Mouse (Mus musculus) right cerebral cortex, postnatal 4 days (tissue): ENCODE measurements around the gene Spin1.
"Not testable (repeated sequence)": the region's sequence is repeated elsewhere in the genome, so short reads cannot be mapped to it uniquely, and the experiment has no call there.

Experiments
- DNase-seq: peaks from one replicate; pipeline ENCODE4 v3.0.0-alpha.2; 2022

Spin1 gene

DNA sequence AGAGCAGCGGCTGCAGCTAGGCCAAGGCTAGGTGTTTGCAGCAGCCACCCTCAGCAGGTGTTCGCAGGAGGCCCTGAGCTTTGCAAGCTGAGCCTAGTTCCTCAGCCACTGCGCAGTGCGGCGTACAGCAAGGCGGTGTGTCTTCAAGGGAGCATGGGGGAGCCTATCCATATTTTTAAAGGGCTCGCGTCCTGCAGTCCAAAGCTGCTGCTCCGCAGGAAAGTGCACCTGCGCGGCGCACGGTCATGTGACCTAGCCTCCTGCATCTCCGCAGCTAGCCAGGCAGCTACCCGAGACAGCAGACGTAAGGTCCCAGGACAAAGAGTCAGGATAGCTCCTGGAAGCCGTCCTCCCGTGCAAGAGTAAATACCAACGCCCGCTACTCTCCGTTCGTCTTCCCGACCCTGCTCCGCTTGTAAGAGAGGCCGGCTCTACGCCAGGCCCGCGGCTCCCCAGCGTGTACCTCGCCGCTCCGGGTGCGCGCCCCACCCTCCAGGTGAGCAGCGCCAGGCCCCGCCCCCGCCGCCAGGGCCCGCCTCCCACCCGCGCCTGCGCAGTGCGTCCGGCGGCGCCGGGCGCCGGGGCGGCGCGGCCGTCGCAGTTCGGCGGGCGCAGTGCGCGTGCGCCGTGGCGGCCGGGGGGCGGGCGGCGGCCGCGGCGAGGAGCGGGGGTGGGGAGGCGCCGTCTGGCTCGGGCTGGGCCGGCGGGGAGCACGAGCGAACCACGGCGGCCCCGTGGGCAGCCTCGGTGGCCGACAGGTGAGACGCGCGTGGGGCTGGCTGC is at the start of gene Spin1:
Gene Spin1 (plus strand): TSS at position 648 of the 783 bp plus-strand sequence.
- DNase-seq: peak; percentile 86

DNA sequence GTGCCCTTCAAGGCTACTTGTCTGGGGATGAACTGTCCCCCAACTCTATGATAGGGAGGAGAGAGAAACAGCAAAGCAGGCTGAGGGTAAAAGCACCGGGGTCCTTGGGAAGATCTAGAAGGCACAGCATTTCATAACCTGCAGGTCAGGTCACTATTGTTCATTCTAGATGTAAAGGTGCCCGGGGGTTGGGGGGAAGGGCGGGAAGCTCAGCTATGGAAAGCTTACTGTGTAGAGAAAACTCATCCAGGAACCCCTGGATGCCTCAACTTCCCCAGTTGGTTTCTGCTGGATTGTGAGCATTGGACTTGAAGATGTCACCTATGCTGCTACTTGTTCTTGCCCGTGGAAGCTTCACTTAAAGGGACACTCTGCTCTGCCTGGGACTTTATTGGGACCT is 49.7 kb upstream of the Spin1 start:
- DNase-seq: no peak

DNA sequence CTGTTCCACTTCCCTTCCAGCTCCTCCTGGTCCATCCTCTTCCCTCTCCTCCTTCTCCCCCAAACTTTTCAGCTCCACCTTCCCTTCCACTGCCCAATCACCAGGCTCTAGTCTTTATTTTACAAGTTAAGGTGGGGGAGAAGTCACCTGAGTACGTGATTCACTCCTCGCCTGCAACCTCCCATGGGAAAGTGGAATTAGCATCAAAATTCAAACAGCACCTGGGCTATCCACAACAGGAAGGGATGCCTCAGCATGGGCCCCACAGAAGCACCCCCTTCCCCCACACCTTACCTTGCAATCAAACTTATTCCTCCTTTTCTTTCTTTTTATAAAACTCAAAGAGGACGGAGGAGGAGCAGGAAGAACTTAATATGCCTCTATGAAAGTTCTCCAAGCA is 48.3 kb upstream of the Spin1 start:
- no peak for DNase-seq

GRCm38 (mm10) chr13:51063024-51063423 is 37.7 kb upstream of the Spin1 start:
- no peak for DNase-seq

GRCm38 (mm10) chr13:51063721-51064120 is 37.0 kb upstream of the Spin1 start:
- DNase-seq: no peak

- no peak for DNase-seq
These were observed 36.3 kb upstream of the Spin1 start for GRCm38 (mm10) chr13:51064429-51064828.

DNA sequence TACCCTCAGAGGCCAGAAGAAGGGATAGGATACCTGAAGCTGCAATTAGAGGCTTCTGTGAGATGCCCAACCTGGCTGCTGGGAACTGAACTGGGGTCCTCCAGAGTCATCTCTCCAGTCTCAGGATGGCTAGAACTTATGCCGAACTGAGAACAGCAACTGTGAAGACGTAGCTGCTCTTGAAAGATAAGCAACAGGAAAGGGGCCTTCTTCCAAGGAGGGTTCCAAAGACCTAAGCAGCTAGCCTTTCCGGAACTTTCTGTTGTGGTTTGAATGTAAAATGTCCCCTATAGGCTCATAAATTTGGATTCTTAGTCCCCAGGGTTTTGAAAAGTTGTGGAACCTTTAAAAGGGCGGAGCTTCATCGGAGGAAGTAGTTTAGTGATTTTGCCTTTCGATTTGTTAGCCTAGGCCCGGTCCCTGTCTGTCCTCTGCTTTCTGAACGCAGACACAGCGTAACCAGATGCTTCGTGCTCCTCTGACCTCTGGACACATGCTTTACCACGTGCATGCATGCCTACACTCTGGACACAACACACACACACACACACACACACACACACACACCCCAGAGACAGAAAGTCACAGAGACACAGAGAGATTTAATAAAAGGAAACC is 29.5 kb upstream of the Spin1 start:
- DNase-seq: no peak

DNA sequence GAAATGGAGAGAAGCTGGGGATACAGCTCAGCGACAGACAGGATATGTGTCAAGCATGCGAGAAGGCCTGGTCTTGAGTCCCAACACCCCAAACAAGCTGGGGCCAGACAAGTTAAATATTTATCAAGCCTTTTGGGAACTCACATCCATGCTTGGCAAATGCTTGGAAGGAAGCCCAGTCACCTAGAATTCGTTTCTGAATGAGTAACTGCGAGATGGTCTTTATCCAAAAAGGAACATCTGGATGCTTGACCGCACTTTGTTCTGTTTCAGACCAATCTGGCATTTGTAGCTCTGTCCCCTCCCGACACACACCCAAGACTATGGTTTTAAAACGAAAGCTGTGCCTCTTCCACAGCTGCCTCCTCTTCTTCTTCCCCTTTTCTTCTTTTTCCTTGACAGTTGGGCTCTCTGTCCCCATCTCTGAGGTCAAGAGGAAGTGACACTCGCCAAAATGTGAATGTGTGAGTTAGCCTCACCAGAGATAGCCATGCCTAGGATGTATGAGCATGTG is 28.9 kb upstream of the Spin1 start:
- DNase-seq: no peak

GRCm38 (mm10) chr13:51072917-51073843 is 27.5 kb upstream of the Spin1 start:
- no peak for DNase-seq

- DNase-seq: no peak
These were observed 26.5 kb upstream of the Spin1 start for GRCm38 (mm10) chr13:51074081-51074680.

GRCm38 (mm10) chr13:51076191-51076590 is 24.5 kb upstream of the Spin1 start:
- DNase-seq: not testable (repeated sequence)

GRCm38 (mm10) chr13:51078586-51078985 is 22.1 kb upstream of the Spin1 start:
- DNase-seq: not testable (repeated sequence)

DNA sequence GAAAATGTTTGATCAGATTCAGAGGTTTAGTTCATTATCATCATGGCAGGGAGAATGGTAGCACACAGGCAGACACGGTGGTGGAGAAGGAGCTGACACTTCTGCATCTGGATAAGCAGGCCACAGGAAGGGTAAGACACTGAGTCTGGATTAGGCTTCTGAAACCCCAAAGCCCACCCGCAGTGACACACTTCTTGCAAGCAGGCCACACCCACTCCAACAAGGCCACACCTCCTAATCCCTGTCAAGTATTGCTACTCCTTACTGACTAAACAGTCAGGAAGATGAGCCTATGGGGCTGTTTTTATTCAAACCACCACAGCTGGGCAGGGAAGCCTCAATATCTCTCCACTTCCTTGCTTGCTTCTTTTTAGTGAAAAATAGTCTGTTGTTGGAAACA is 19.9 kb upstream of the Spin1 start:
- no peak for DNase-seq

DNA sequence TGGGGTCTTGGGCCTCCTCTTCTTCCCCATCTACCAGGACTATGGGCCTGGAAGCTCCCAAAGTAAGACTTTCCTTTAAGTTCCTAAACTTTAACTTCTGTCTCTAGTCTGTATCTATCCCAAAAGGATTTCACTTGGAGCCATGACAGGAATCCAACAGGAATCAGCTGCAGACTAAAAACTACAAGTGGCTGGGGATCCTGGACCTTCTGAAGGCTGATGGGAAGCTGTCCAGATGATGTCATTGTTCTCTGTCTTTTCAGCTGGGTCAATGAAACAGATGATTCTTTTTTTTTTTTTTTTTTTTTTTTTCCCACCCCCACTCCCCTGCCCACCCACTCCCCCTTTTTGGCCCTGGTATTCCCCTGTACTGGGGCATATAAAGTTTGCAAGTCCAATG is 16.4 kb upstream of the Spin1 start:
- DNase-seq: no peak

- DNase-seq: no peak
These were observed 14.7 kb upstream of the Spin1 start for GRCm38 (mm10) chr13:51085941-51086340.

- no peak for DNase-seq
These were observed 13.4 kb upstream of the Spin1 start for GRCm38 (mm10) chr13:51087253-51087652.

DNA sequence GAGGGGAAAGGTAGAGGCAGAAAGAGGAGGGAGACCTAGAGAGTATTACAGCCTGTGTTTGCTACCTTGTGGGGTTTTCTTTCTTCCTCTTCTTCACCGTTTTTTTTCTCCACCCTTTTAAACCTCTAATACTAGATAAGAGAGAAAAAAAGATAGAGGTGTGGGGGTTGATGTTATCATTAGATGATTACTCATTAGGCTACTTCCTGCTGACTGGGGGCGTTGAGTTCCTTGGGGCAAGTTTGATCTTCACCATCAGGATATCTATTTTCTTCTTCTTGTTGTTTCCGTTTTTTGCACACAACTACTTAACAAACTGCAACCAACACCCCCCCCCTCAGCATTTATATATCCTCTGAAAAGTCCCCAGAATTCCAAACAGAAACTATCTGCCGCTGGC is 12.5 kb upstream of the Spin1 start:
- no peak for DNase-seq

- no peak for DNase-seq
These were observed 11.6 kb upstream of the Spin1 start for GRCm38 (mm10) chr13:51089058-51089457.

DNA sequence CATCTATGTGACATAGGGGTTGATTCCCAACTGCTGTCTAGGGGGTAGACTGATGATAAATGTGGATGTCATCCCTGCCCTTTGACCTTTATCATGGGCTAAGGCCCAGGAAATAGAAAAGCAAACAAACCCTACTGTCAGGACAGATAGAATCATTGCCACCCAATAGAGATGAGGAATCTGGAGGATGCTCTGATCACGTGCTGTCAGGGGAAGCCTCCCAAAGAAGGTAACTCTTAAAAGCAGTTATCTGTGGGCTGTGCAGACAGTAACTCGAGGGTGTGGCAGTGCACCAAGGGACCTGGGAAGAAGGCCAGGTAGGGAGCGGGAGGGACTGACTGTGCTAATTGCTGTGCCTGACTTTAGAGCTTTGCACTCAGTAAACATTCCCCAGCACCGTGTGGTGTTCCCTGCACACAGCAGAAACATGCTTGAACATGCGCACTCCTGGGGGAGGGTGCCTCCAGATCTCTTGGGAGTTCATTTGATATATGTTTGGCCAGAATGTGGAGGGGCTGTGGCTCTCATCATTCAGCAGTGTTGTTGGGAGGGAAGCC is 10.5 kb upstream of the Spin1 start:
- DNase-seq: no peak

DNA sequence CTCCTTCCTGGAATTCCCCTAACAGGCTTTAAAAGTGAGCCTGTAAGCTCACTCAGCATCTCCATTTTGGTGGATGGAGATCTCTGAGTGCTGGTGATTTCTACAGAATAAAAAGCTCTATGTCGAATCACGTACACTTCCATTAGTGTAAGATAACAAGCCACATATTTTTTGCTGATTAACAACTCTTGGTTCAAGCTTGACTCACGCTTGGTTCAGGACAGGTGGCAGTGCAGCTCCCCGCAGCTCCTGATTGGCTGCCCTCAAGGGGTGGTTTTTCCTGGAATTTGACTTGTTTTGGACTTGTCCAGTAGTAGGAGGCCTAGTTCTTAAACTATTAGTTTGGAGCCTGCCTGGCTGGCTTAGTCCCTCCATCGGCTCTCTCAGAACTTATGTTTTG is 7.2 kb upstream of the Spin1 start:
- no peak for DNase-seq

DNA sequence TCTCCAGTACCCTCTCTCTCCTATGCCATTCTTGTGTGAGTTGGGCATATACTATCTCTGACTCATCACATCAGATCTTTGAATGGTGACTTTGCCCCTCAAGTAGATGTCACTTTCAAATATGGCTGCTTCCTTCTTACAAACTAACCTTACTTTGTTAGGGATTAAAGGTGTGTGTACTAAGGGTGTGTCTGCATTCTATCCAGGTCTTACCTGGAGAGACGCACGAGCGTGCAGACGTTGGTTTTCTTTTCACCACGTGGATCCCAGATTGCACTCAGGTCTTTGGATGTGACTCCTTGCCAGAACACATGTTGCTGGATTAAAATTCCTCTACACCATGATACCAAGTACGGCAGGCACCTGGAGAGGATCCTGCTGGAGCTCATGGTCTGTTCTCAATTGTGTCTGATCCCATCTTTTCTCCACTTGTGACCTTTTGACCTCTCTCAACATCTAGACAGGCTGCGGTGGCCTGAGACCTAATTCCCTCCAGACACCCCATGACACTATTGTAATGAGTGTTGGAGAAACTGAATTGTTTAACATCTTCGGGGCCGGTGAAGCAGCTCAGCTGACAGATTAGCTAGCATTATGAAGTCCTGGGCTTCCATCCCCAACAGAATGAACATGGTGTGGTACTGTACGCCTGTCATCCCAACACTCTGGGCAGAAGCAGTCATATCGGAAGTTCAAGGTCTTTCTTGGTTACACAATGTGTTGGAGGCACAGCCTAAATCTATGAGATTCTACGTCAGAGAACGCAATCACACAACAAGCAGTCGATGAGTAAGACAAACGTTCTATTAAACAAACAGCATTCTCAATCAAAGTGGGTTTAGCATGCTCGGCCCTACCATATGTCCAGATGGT is 6.1 kb upstream of the Spin1 start:
- no peak for DNase-seq
